Comparison of ENCODE assay signal across 11 mouse cellular contexts in genomic region chr7:112851281-112851744, GRCm38 (mm10).
DNase-seq lines count a peak whose midpoint lies in the region; ATAC-seq lines count a peak whose summit lies in the region.
"Had no signal": no experiment of that assay in that cellular context is flagged by ENCODE, and none has a peak within 500 bp of the region (broad histone marks: within the 10 kb centered on the region; RNA-seq: fewer than 3 reads in every experiment).

No protein-coding gene starts in this region.

- no peak; the same call in 1 of the 2 replicates for ATAC-seq in forebrain, embryonic 15.5 days (replicated peaks)
- no peak for ATAC-seq in midbrain, embryonic 15.5 days (replicated peaks)
- ATAC-seq in megakaryocyte-erythroid progenitor cell, adult 5-6 weeks (replicated peaks; ENCODE audit: low FRiP score, low TSS enrichment, poor library complexity, severe bottlenecking): no peak

- H3K9ac ChIP-seq in forebrain, embryonic 15.5 days (replicated peaks): 0 out of 2 replicates have a peak overlapping the region, but pooled peaks have one; percentile 26
- H3K9ac ChIP-seq in midbrain, embryonic 15.5 days: no peak overlapping the region
- H3K9ac ChIP-seq: liver, embryonic 15.5 days had no signal

- DNase-seq in MN1 (ENCODE audit: low spot score): peak; percentile 27
- peak; percentile 63 for DNase-seq in ZHBTc4 (ENCODE audit: low read depth, low spot score)
- DNase-seq in gastrocnemius, postnatal 36 days: no peak
- DNase-seq in kidney, adult 18-20 months: no peak
- DNase-seq: adrenal gland, postnatal 14 days; cerebellum, adult 2 months; spleen, adult 18-20 months had no signal

- peak overlapping the region; percentile 49 for H3K27ac ChIP-seq in forebrain, embryonic 15.5 days (replicated peaks)
- H3K27ac ChIP-seq in midbrain, embryonic 15.5 days: 0 out of 2 replicates have a peak overlapping the region, but pooled peaks have one; percentile 14
- H3K27ac ChIP-seq: liver, embryonic 15.5 days had no signal

- intact Hi-C loops in gastrocnemius, postnatal 36 days (cut with DNase I): no loop called here

- no peak overlapping the region for H3K4me2 ChIP-seq in forebrain, embryonic 15.5 days (replicated peaks)
- no peak overlapping the region for H3K4me2 ChIP-seq in midbrain, embryonic 15.5 days
- H3K4me2 ChIP-seq: liver, embryonic 15.5 days had no signal

- H3K27me3 ChIP-seq in forebrain, embryonic 15.5 days: no peaks in the 10 kb centered on the region
- no peaks in the 10 kb centered on the region for H3K27me3 ChIP-seq in midbrain, embryonic 15.5 days (replicated peaks)

- no peaks in the 10 kb centered on the region for H3K36me3 ChIP-seq in forebrain, embryonic 15.5 days
- no peaks in the 10 kb centered on the region for H3K36me3 ChIP-seq in midbrain, embryonic 15.5 days (replicated peaks)
- H3K36me3 ChIP-seq: liver, embryonic 15.5 days had no signal

- 11% methylated on average over 8 of the region's 8 CpGs for WGBS in forebrain, embryonic 15.5 days
- 13% methylated on average over 8 of the region's 8 CpGs for WGBS in midbrain, embryonic 15.5 days

- H3K4me1 ChIP-seq in forebrain, embryonic 15.5 days: peaks cover 44% of the 10 kb centered on the region
- peaks cover 47% of the 10 kb centered on the region for H3K4me1 ChIP-seq in midbrain, embryonic 15.5 days

- H3K4me3 ChIP-seq in forebrain, embryonic 15.5 days: no peak overlapping the region
- no peak overlapping the region for H3K4me3 ChIP-seq in midbrain, embryonic 15.5 days
- H3K4me3 ChIP-seq: liver, embryonic 15.5 days had no signal

- H3K9me3 ChIP-seq in forebrain, embryonic 15.5 days: no peaks in the 10 kb centered on the region
- H3K9me3 ChIP-seq in midbrain, embryonic 15.5 days: no peaks in the 10 kb centered on the region
- H3K9me3 ChIP-seq: liver, embryonic 15.5 days had no signal

Comparison
In these comparisons a context has a peak if more than half of its experiments do, and no peak if none do; other contexts are left out.
1. DNase-seq: peak in MN1 (single experiment) and ZHBTc4 (single experiment); none in gastrocnemius, postnatal 36 days (0 of 2) and kidney, adult 18-20 months (single experiment).